Mouse (Mus musculus): ENCODE results near the gene Stra8. TPM values are rescaled to one million over a fixed set of nuclear protein-coding genes. Genes with fewer than 3 reads are reported as not detected.

Gene Stra8
- polyA plus RNA-seq, 1 experiment from 2014 or later: not detected

DNA sequence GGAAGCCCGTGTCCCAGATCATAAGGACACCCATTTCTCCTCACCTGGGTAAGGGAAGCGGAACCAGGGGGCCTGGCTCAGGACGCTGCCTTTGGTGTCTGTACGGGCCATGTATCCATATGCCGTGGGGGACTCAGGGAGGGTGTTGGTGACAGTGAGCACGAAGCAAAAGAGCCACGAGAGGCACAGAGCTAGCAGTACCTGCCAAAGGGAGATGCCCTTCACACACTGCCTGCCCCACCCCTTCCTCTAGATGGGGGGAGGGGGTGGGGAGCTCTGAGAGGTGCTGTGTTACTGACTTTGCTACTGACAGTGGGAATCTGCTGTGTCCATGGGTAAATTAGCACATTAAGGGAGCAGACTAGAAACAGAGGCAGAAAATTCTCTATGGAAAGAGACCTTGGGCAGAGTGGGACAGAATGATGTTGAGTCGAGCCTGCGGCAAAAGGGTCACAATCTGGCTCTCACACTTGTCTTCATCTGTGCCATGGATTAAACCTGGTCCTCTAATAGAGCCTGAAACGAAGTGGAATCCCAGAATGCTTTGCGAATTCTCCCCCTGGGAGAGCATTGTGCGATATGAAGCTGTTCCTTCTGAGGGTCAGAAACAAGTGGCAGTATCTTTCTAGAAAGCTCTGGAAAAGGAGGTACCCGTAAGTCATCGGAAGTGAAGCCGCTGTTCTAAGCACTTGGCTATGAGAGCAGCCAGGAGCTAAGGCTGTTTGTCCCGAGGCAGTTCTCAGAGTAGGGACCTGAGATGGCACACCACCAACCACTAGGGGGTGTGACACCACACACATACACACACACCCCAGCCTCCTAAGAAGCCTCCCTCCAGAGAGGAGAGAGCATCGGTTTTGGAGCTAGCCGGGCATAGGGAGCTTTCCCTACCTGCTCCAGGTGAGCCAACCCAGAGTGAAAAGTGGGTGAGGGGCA lies 35.2 kb downstream of the Stra8 start:
- Histone ChIP-seq H3K36me3 (no peaks in the 10 kb centered on the region), H3K9me3 (replicated peaks) (no peaks in the 10 kb centered on the region), H3K4me1 (peaks cover 15% of the 10 kb centered on the region), H3K4me3 (peak overlapping the region; percentile 37; the same call in 1 of the 2 replicates), H3K27ac (replicated peaks) (0 out of 2 replicates have a peak overlapping the region, but pooled peaks have one; percentile 42), H3K27me3 (ENCODE audit: low read depth, poor library complexity, severe bottlenecking) (0 out of 2 replicates have a peak, but pooled peaks cover under 1% of the 10 kb centered on the region)
- peak; percentile 46 for DNase-seq (ENCODE audit: low spot score)
- WGBS: 55% methylated on average over 18 of the region's 18 CpGs

DNA sequence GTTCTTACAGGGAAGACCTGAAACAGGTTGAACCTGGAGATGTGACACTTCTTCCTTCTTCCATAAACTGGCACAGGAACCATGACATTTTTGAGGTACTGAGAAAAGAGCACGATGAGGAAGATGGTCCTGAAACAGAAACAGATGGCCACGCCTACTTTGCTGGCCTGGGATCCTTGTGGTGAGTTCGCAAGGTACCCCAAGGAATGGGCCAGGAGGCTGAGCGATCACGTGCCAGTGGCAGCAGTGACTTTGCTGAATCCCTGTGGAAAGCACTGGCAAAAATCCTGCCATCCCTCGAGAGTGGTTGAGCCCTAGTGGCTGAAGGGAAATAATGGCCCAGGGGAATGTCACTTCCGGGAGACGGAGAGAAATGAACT lies 35.9 kb downstream of the Stra8 start:
- no peak for DNase-seq (ENCODE audit: low spot score)
- Histone ChIP-seq H3K27ac (replicated peaks) (no peak overlapping the region), H3K4me3 (peak overlapping the region; percentile 37; the same call in 1 of the 2 replicates), H3K9me3 (replicated peaks) (no peaks in the 10 kb centered on the region), H3K4me1 (peaks cover 15% of the 10 kb centered on the region), H3K36me3 (no peaks in the 10 kb centered on the region), H3K27me3 (ENCODE audit: low read depth, poor library complexity, severe bottlenecking) (no peaks in the 10 kb centered on the region)
- 42% methylated on average over 8 of the region's 8 CpGs for WGBS

DNA sequence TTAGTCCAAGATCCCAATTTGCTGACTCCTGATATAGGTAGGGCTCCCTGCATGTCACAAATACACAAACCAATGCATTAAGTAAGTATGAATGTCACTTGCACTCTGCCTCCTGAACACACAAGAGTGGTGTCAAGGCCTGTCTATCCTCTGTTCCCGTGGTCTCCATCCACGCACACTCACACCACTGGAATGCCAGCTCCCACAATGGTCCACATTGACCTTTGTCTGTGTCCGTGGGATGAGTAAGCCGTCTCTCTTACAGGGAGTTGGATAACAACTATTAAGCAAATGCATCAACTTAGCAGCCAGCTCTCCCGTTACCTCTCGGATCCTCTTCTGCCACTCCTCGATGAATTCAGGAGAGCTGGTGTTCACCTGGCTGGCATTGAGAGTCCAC lies 39.2 kb downstream of the Stra8 start:
- H3K4me1 ChIP-seq: peaks cover 16% of the 10 kb centered on the region
- no peak for DNase-seq (ENCODE audit: low spot score)
- no peaks in the 10 kb centered on the region for H3K9me3 ChIP-seq (replicated peaks)
- H3K27me3 ChIP-seq (ENCODE audit: low read depth, poor library complexity, severe bottlenecking): no peaks in the 10 kb centered on the region
- 87% methylated on average over 7 of the region's 7 CpGs for WGBS
- no peak overlapping the region for H3K27ac ChIP-seq (replicated peaks)
- no peaks in the 10 kb centered on the region for H3K36me3 ChIP-seq
- no peak overlapping the region for H3K4me3 ChIP-seq

DNA sequence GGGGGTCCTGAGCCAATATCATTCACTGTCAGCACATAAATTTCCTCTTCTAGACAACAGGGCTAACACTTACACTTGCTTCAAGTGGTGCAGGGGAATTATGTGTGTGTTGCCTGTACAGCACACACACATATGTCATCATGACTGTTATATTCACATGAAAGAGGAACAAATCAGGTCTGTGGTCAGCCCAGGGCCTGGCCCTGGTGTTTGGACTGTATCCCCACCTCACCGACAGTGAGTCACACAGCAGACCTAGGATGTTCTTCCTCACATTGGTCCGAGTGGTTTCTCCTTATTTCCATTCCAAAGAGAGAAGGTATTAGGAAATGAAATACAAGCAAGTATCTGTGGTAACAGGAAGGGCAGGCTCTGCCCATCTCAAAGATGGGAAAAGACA lies 44.6 kb downstream of the Stra8 start:
- no peaks in the 10 kb centered on the region for H3K36me3 ChIP-seq
- no peaks in the 10 kb centered on the region for H3K27me3 ChIP-seq (ENCODE audit: low read depth, poor library complexity, severe bottlenecking)
- no peak for DNase-seq (ENCODE audit: low spot score)
- 89% methylated on average over 2 of the region's 2 CpGs for WGBS
- H3K9me3 ChIP-seq (replicated peaks): no peaks in the 10 kb centered on the region
- no peak overlapping the region for H3K27ac ChIP-seq (replicated peaks)
- peaks cover 4% of the 10 kb centered on the region; the same call in 1 of the 2 replicates for H3K4me1 ChIP-seq
- no peak overlapping the region for H3K4me3 ChIP-seq

DNA sequence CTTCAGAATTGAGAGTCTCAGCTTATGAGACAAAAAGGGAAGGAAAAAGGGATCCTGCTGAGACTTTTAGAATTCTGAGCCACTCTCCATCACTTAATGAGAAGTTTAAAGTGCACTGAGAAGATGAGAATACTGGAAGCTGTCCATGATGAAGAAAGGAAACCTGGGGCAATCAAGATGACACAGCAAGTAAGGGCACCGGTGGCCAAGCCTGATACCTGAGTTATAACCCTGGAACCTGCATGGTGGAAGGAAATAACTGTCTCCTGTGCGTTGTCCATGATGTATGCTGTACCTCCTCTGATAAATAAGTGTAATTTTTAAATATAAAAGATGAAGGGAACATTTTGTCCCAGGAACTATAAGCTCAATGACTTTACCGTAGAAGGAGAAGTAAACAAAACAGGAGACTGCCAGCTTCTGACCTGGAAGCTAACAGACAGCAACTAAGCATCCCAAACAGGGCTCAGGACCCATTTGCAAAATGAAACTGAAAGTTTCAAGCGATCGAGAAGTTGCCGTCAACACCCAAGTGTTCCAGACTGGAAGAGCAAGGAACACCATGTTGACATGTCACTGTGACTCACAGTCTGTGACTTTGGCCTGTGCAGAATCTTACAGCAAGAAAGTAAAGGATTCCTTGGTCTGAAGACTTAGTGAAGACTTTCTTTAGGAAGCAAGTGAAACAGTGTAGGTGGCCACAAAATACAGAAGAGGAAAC lies 46.0 kb downstream of the Stra8 start:
- no peak for DNase-seq (ENCODE audit: low spot score)
- H3K9me3 ChIP-seq (replicated peaks): no peaks in the 10 kb centered on the region
- peaks cover 7% of the 10 kb centered on the region for H3K4me1 ChIP-seq
- H3K27ac ChIP-seq (replicated peaks): no peak overlapping the region
- H3K36me3 ChIP-seq: no peaks in the 10 kb centered on the region
- no peak overlapping the region for H3K4me3 ChIP-seq
- WGBS: 90% methylated on average over 6 of the region's 6 CpGs
- no peaks in the 10 kb centered on the region for H3K27me3 ChIP-seq (ENCODE audit: low read depth, poor library complexity, severe bottlenecking)

DNA sequence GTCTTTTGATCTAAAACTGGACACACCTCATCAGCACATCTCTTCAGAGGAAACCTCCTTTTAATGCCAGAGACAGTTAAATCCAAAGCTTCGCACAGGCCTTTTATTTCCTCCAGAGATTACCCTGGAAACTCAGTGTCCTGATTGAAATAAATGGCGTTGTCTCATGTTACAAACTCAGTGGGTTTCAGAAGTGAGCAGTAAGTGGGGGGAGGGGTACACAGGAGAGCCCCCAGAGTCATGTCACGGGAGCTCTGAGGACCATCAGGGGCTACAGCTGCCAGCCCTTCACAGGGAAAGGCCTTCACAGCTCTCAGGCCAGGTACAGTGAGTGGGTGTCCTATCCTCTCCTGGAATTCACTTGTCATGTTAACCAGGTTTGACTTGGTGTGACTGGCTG lies 51.2 kb downstream of the Stra8 start:
- DNase-seq (ENCODE audit: low spot score): no peak

DNA sequence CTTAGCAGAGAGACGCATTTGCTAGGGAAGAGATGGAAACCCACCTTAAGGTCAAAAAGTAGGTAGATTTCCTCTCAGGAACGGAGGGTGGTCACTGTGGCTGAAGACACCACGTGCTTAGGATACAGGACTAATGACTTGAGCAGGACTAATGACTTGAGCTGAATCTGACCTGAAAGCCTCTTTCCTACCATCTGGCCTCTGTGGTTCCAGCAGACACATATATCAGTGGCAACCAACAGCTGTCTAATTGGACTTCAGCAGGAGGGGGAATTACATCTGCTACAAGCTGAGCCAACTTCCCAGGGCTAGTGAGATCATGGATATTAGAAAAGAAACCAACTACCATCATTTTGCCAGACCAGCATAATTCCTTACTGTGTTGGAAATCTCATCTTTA lies 59.3 kb downstream of the Stra8 start:
- Histone ChIP-seq H3K4me3 (no peak overlapping the region), H3K36me3 (no peaks in the 10 kb centered on the region), H3K27me3 (ENCODE audit: low read depth, poor library complexity, severe bottlenecking) (no peaks in the 10 kb centered on the region), H3K4me1 (peaks cover 11% of the 10 kb centered on the region), H3K27ac (replicated peaks) (no peak overlapping the region), H3K9me3 (replicated peaks) (no peaks in the 10 kb centered on the region)
- WGBS: 86% methylated on average over 3 of the region's 3 CpGs
- DNase-seq (ENCODE audit: low spot score): no peak

More for the DNA sequence above, 51.2 kb downstream of the Stra8 start:
- WGBS: 44% methylated on average over 3 of the region's 3 CpGs
- Histone ChIP-seq H3K27ac (replicated peaks) (no peak overlapping the region), H3K36me3 (no peaks in the 10 kb centered on the region), H3K4me1 (peaks cover 7% of the 10 kb centered on the region), H3K4me3 (no peak overlapping the region), H3K9me3 (replicated peaks) (no peaks in the 10 kb centered on the region), H3K27me3 (ENCODE audit: low read depth, poor library complexity, severe bottlenecking) (no peaks in the 10 kb centered on the region)

DNA sequence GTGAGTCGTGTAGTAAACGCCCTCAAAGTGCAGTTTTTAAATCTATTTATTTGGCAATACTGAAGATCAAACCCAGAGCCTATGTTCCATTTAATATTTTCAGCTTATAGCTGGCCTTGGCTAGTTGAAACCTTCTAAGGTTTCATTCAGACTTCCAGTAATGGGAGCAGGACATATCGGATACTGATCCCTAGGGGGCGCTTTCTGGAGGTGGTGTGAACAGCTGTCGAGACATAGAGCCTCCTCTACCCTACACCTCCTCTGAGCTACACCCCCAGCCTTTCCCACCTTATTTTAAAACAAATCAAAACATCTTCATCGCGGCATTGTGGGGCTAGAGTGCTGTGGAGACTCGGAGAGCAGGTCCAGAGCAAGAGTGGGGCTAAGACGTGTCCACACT lies 60.7 kb downstream of the Stra8 start:
- no peak overlapping the region for H3K27ac ChIP-seq (replicated peaks)
- DNase-seq (ENCODE audit: low spot score): no peak
- H3K9me3 ChIP-seq (replicated peaks): no peaks in the 10 kb centered on the region
- WGBS: 65% methylated on average over 9 of the region's 9 CpGs
- no peak overlapping the region for H3K4me3 ChIP-seq
- H3K27me3 ChIP-seq (ENCODE audit: low read depth, poor library complexity, severe bottlenecking): no peaks in the 10 kb centered on the region
- H3K4me1 ChIP-seq: peaks cover 11% of the 10 kb centered on the region
- no peaks in the 10 kb centered on the region for H3K36me3 ChIP-seq

DNA sequence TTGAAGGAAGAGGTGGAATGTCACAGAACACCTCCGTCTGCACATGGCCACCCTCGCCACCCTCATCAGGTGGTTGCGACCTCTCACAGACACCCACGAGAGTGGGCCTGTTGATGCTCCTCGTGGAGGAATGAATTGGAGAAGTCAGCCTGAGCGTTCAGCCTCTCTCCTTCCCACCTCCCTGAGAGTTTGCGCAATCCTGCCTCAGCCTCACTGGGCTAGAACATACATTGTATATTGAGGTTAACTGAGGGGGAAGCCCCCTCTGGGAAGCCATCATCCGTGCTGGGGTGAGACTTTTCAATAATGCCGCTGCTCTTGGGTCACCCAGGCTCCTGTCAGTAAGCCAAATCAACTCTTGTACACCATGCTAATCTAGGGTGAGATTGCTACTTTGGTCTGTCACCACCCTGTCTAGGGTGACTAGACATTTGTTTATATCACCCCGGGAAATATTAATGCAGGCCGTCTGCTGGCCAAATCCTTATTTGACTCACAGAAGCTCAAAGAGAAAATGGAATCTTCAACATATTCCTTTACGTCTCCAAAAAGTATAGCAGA lies 67.2 kb downstream of the Stra8 start:
- WGBS: 85% methylated on average over 12 of the region's 12 CpGs
- Histone ChIP-seq H3K36me3 (no peaks in the 10 kb centered on the region), H3K9me3 (replicated peaks) (no peaks in the 10 kb centered on the region), H3K27ac (replicated peaks) (no peak overlapping the region), H3K4me1 (peaks cover 21% of the 10 kb centered on the region), H3K27me3 (ENCODE audit: low read depth, poor library complexity, severe bottlenecking) (peaks cover 22% of the 10 kb centered on the region), H3K4me3 (no peak overlapping the region)
- DNase-seq (ENCODE audit: low spot score): no peak

DNA sequence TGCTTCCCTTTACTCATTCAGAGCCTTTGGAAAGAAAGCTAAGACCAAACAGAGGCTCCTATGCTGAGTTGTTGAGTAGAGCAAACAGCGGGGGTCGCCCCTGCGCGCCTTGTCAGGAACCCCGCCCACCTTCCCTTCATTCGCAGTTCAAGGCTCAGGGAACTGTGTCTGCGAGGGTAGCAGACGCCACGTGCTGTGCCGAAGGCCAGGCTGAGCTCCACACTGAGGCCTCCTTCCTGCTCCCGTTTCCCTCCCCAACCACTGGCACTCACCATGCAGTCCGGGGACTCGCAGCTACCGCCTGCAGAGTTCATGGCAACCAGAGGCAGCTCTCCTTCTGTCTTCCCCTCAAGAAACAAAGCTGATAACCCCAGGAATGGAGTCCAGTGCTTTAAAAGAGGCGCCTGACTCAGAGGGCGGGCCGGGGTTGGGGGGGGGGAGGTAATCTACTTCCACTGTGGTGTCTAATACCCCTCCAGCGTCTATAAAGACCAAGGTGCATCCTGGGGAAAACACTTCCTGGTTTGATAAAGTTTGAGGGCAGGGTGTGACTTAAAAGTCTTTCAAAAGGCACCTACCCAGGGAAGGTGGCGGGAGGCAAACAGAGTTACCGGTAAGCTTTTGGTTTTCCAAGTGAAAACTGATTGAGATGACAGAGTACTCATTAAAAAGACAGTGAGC lies 68.3 kb downstream of the Stra8 start, which contains the start of gene Slc23a4:
Slc23a4 (minus strand) TSS at position 324 of the 681 bp plus-strand sequence.
- peaks cover 22% of the 10 kb centered on the region for H3K27me3 ChIP-seq (ENCODE audit: low read depth, poor library complexity, severe bottlenecking)
- 11% methylated on average over 20 of the region's 20 CpGs for WGBS
- peak within 1 kb of the TSS; percentile 34 for H3K4me3 ChIP-seq
- DNase-seq (ENCODE audit: low spot score): peak; percentile 36
- H3K9me3 ChIP-seq (replicated peaks): no peaks in the 10 kb centered on the region
- H3K36me3 ChIP-seq: no peaks in the 10 kb centered on the region
- H3K27ac ChIP-seq (replicated peaks): peak within 1 kb of the TSS; percentile 64; the same call in 1 of the 2 replicates
- peaks cover 21% of the 10 kb centered on the region for H3K4me1 ChIP-seq
